Mouse (Mus musculus): ENCODE measurements around the gene Atp11c. TPM values are rescaled to one million over a fixed set of nuclear protein-coding genes. Genes with fewer than 3 reads are reported as not detected.

Gene Atp11c
- total and polyA plus RNA-seq, 2 experiments, result 34.6 to 146 TPM

GRCm38 (mm10) chrX:60178744-60179458 lies 413.6 kb downstream of the Atp11c start, which contains the start of gene Mcf2:
Mcf2 (minus strand) TSS chrX:60179089.
- no peaks in the 10 kb centered on the region for H3K36me3 ChIP-seq (ENCODE audit: control insufficient read depth, insufficient read depth, low read length)
- H3K27me3 ChIP-seq (ENCODE audit: control insufficient read depth, insufficient read depth, low read length), result peaks cover 8% of the 10 kb centered on the region
- H3K4me1 ChIP-seq (ENCODE audit: control insufficient read depth, insufficient read depth, low read length), result no peaks in the 10 kb centered on the region; the same call in 1 of the 2 replicates
- WGBS, result 2% methylated on average over 27 of the region's 28 CpGs
- H3K79me2 ChIP-seq (ENCODE audit: control insufficient read depth, insufficient read depth, low read length), result no peaks in the 10 kb centered on the region
- DNase-seq (ENCODE audit: extremely low read depth, low read depth, low spot score), result no peak
- no peak within 1 kb of the TSS for H3K4me3 ChIP-seq (ENCODE audit: insufficient read depth, low read depth, low read length)
- no peak within 1 kb of the TSS for H3K27ac ChIP-seq (replicated peaks; ENCODE audit: insufficient read depth, low read depth, low read length)
- TF ChIP-seq CTCF (IDR thresholded peaks at IDR 0.05; ENCODE audit: low read depth, low read length), result no peak
- no peak for TF ChIP-seq POLR2A (IDR thresholded peaks at IDR 0.05; ENCODE audit: extremely low read depth, insufficient read depth, low read length)
- H3K9ac ChIP-seq (ENCODE audit: low read depth, low read length), result no peak within 1 kb of the TSS

- Histone ChIP-seq H3K27me3 (ENCODE audit: control insufficient read depth, insufficient read depth, low read length) (peaks cover 8% of the 10 kb centered on the region), H3K27ac (replicated peaks; ENCODE audit: insufficient read depth, low read depth, low read length) (no peak overlapping the region), H3K36me3 (ENCODE audit: control insufficient read depth, insufficient read depth, low read length) (no peaks in the 10 kb centered on the region), H3K4me1 (ENCODE audit: control insufficient read depth, insufficient read depth, low read length) (no peaks in the 10 kb centered on the region; the same call in 1 of the 2 replicates), H3K9ac (ENCODE audit: low read depth, low read length) (no peak overlapping the region), H3K79me2 (ENCODE audit: control insufficient read depth, insufficient read depth, low read length) (no peaks in the 10 kb centered on the region), H3K4me3 (ENCODE audit: insufficient read depth, low read depth, low read length) (no peak overlapping the region)
- DNase-seq (ENCODE audit: extremely low read depth, low read depth, low spot score), result no peak
- TF ChIP-seq POLR2A (IDR thresholded peaks at IDR 0.05; ENCODE audit: extremely low read depth, insufficient read depth, low read length) (no peak), CTCF (IDR thresholded peaks at IDR 0.05; ENCODE audit: low read depth, low read length) (no peak)
- 2% methylated on average over 18 of the region's 19 CpGs for WGBS
These were observed 414.3 kb downstream of the Atp11c start for GRCm38 (mm10) chrX:60178025-60178743.

Other genes with a start within 250 kb of the Atp11c start
- not detected in 2 replicates for gene Gm7073, start 53.4 kb downstream of the Atp11c start, total RNA-seq (2014; rRNA removed)
- gene Gm7073, start 53.4 kb downstream of the Atp11c start, polyA plus RNA-seq (2012; rRNA removed), result not detected in 2 replicates

All from liver, adult 2 months (tissue).